ENCODE assay signal across 13 mouse cellular contexts in the genomic region with DNA sequence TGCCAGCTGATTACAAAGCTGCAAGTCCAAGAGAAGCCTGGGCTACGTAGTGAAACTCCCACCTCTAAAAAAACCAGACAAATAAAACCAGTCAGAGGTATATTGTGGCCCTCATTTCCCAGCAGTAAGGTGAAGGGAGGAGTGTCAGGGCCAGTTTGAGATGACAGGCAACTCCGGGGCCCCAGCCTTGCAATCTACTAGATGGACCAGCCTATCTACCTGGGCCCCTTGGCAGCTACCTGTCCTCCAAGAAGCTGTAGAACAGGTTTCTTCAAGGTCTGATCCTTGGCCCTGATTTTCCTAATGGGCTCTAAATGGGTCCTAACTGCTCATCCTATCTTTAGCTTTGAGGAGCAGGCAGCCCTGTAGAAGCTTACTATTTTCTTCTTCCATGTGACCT.
"Had no signal": no experiment of that assay in that cellular context is flagged by ENCODE, and none has a peak within 500 bp of the region (broad histone marks: within the 10 kb centered on the region; RNA-seq: fewer than 3 reads in every experiment).

No protein-coding gene starts in this region.

- DNase-seq: kidney, adult 8-10 months; kidney, postnatal 25 days; lung, adult 18-20 months; lung, postnatal 36 days; right cerebral cortex, adult 18-20 months; right cerebral cortex, postnatal 25 days; thymus, postnatal 4 days had no signal

- H3K27ac ChIP-seq: left cerebral cortex, adult 2 months; limb, embryonic 15.5 days; liver, embryonic 14.5 days; midbrain, embryonic 13.5 days had no signal

- H3K9ac ChIP-seq: limb, embryonic 15.5 days; liver, embryonic 14.5 days; midbrain, embryonic 13.5 days had no signal

- H3K4me3 ChIP-seq: left cerebral cortex, adult 2 months; limb, embryonic 15.5 days; midbrain, embryonic 13.5 days had no signal

- H3K4me2 ChIP-seq: limb, embryonic 15.5 days; midbrain, embryonic 13.5 days had no signal

- H3K36me3 ChIP-seq: limb, embryonic 15.5 days; midbrain, embryonic 13.5 days had no signal

- H3K27me3 ChIP-seq: limb, embryonic 15.5 days had no signal

- ATAC-seq: inflammation-experienced regulatory T-cells, adult 6 months; lung, postnatal 0 days; midbrain, embryonic 13.5 days had no signal

- H3K9me3 ChIP-seq: limb, embryonic 15.5 days; midbrain, embryonic 13.5 days had no signal

- H3K4me1 ChIP-seq: limb, embryonic 15.5 days; midbrain, embryonic 13.5 days had no signal
